Mouse (Mus musculus) monocyte, adult 2 months (primary cell): ENCODE data around the gene Sh2d1b1.
"Not testable (repeated sequence)": the region's sequence is repeated elsewhere in the genome, so short reads cannot be mapped to it uniquely, and the experiment has no call there.

Source experiments
- DNase-seq, 2 experiments: peaks; one replicate each; pipeline ENCODE4 v3.0.0; 2022; ENCODE audit warnings: low spot score in 2 of 2, low read depth in 1 of 2

The Sh2d1b1 gene

DNA sequence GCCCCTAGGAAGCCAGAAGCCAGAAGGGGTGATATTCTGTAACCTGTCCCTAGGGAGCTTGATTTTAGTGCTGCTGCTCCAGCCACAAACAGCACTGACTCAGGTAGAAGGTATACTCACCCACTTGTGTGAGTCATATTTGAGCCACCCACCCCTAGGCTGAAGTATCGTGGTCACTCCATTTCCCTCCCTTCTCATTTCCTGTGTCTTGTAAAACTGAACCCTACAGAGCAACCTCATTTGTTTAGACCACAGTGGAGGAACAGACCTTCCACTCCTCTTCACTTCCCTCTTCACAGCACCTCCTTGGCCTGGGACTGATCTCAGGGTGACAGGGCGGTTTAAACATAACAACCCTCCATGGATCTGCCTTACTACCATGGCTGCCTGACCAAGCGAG lies at the start of gene Sh2d1b1:
Gene Sh2d1b1 (plus strand): TSS at position 305 of the 400 bp plus-strand sequence.
- no peak for DNase-seq

- not testable (repeated sequence) for DNase-seq
Measured at GRCm38 (mm10) chr1:170232688-170233087, 44.4 kb upstream of the Sh2d1b1 start, which contains the start of gene Sh2d1b2. TSS of gene Sh2d1b2 (plus strand) at chr1:170232749.

GRCm38 (mm10) chr1:170245016-170245415 lies 32.1 kb upstream of the Sh2d1b1 start:
- no peak for DNase-seq

DNA sequence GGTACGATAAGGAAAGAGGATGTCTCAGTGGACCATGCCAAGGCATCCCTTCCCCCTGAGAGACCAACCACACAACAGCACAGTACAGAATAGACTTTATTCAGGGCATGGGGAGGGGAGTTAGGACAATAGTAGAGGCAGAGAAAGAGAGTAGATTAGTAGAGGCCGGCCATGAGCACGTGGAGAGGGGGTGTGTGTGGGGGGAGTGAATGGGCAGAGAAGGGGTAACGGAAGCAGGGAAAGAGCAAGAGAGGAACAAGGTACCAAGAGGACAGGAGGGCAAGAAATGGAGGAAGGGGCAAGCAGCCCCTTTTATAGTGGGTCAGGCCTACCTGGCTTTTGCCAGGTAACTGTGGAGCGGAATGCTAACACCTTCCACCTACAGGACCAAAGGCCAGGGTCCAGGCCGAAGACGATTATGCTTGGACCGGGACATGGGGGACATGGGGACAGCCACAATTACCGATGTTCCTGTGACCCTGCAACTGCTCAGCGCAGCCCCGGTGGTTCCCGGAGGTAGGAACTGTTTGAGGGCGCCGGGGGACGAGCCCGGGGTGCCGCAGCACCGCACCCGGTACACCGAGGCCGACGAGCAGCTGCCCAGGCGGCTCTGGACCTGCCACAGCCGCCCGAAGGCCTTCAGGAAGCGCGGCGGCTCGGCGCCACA lies 22.1 kb upstream of the Sh2d1b1 start:
- DNase-seq: no peak

DNA sequence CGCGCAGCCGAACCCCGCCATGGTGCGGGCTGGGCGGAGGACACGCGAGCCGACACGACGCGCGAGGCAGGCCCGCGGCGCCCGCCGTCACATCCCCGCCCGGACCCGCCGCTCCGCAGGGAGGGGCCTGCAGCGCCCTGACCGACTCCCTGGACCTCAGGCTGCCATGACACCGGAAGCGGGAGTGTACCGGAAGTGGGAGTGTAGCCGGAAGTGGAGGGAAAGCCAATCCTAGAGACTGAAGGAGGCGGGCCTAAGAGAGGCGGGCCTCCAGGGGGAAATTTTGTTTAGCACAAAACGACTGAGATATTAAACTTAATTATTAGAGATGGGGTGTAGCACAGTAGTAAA lies 21.6 kb upstream of the Sh2d1b1 start:
- peak; percentile 70 to 76 for DNase-seq

GRCm38 (mm10) chr1:170270281-170270680 lies 6.8 kb upstream of the Sh2d1b1 start:
- DNase-seq: no peak

GRCm38 (mm10) chr1:170270696-170271095 lies 6.4 kb upstream of the Sh2d1b1 start:
- DNase-seq: no peak

DNA sequence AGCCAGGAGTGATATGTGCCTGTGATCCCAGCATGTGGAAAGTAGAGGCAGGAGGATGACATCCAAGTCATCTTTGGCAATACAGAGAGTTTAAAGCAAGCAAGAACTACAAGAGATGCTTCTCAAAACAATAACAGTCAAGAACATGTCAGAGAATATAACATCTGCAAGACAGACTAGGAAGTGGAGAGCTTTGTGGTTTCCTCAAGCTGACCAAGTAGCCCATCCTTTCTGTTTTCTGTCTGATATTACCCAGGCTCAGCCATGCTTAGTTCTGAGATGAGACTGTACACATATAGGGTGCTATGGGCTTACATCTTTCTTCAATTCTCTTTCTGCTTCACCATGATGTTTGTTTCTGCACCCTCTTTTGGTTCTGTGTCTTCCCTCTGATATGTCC lies 3.9 kb upstream of the Sh2d1b1 start:
- DNase-seq: no peak

DNA sequence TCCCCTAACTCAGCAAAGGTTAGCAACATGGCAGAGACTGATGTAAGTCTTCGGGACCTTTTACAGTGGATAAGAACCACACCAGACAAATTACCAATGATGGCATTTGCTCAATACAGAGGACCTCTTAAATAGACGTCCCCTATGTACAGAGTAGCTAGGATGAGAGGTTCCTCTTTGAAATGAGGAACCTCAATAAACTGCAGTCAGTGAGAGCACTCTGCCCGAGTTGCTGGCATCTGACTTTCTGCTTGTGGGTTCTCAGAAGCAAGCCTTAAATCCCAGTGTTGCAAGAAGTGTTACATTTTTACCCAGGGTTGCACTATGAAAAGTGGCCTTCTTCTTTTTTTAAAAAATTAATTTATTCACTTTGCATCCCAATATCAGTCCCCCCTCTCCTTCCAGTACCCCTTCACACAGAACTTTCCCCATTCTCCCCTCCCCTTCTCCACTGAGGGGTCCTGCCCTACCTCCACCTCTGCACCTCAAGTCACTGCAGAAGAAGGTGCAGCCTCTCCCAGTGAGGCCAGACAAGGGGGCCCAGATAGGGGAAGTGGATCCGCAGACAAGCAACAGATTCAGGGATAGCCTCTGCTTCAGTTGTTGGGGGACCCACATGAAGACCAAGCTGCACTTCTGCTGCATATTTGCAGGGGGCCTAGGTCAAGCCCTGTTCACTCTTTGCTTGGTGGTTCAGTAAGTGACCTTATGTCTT lies 5.5 kb downstream of the Sh2d1b1 start:
- DNase-seq: peak; percentile 43 to 50

DNA sequence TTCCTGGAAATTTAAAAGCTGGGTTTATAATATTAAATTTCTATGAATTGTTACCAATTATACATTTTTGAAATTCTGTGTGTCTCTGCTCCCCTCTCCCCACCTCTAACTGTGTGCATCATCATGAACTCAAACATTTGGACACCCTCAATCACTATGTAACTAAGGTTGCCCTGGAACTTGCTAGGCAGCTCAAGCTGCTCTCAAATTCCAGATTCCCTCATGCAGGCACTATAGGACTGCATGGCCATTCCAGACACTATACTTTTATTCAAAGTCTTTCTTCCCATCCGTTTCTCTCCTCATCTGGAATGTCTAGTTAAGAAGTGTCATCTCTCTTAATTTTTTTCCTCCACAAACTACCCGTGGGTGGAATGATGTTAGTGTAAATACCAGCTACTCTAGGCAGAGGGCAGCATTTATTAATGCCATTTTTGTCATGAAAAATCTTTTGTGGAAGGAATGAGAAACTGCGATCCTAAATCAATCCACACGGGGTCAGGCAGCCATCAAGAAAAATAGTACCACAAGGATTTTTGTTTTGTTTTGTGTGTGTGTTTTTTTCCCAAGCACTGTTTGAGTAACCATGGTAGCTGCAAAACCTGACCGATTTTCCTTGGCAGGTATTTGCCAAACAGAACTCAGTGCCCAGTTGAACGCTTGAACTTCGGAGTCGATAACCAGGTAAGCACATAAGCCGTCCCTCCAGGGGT lies 15.3 kb downstream of the Sh2d1b1 start:
- DNase-seq: no peak

GRCm38 (mm10) chr1:170293257-170293656 lies 16.1 kb downstream of the Sh2d1b1 start:
- no peak for DNase-seq

DNA sequence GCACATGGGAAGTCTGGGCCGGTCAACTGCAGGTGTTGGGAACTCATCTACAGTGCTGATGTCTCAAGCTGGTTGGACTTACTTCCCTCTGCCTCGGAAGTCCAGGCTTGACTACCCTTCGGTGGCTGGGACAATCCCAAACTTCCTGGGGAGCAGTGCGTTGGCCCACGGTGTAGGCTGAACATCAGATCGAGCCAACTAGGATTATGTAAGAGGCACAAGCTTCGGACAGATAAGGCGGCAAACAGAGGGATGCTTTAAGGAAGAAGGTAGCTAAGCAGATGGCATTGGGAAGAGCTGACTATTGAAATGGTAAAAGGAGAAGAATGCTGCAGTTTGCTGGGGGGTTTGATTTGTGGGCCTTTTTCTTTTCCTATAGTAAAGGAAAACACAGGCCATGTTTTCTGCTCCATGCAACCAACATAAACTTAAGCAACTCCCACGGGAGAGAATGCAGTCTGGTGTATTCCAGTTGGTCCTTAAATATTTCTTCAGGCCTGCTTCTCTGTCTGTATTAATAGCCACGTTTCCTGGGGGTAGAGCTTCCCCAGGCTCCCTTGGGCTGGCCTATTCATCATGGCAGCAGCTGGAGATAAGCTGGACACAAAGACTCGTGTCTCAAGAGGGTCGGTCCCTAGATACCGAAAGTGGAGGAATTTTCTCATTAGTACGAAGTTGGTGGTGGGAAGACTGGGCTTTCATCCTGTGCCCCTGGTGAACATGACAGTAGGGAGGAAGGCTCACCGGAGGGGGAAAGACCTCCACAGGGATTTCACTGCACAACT lies 17.9 kb downstream of the Sh2d1b1 start:
- DNase-seq: no peak

GRCm38 (mm10) chr1:170299496-170299895 lies 22.4 kb downstream of the Sh2d1b1 start:
- no peak for DNase-seq

GRCm38 (mm10) chr1:170301686-170302085 lies 24.6 kb downstream of the Sh2d1b1 start:
- no peak for DNase-seq

DNA sequence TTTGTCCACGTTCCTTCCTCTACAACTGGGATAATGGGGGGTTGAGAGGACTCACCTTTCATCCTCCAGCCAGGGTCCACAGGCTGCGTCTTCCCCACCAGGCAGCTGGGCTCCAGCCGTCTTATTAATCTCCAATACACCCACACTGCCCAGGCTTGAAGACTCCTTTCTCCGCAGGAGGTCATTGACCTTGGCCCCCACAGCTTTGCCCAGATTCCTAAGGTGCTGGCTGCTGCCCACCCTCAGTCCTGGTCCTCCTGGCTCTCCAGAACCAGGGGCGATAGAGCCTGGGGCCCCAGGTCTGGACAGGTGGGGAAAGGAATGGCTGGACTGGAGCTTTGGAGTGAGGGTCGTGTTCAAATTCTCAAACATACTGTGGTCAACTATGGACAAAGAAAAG lies 25.3 kb downstream of the Sh2d1b1 start:
- DNase-seq: no peak

GRCm38 (mm10) chr1:170303103-170303502 lies 26.0 kb downstream of the Sh2d1b1 start:
- DNase-seq: no peak

GRCm38 (mm10) chr1:170305002-170305401 lies 27.9 kb downstream of the Sh2d1b1 start:
- no peak for DNase-seq

DNA sequence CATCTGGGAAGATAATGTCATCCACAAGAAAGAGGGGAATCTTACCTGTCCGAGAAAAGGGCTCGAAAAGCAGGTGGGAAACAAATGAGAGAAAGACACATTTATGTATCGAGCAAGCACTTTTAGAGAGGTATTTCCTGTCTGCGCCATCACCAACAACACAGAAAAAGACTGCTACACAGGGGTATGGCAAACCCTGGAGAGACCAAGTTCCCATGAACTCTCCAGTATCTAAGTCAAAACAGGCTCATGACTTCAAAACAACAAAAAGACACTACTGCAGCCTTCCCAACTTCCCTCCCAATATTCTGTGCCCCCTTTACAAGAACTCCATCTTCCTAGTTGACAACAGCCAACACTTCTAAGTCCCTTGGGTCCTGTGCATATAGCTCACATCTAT lies 29.1 kb downstream of the Sh2d1b1 start, which contains the start of gene Gm7694:
Gene Gm7694 (minus strand): TSS at position 101 of the 400 bp plus-strand sequence.
- no peak for DNase-seq

DNA sequence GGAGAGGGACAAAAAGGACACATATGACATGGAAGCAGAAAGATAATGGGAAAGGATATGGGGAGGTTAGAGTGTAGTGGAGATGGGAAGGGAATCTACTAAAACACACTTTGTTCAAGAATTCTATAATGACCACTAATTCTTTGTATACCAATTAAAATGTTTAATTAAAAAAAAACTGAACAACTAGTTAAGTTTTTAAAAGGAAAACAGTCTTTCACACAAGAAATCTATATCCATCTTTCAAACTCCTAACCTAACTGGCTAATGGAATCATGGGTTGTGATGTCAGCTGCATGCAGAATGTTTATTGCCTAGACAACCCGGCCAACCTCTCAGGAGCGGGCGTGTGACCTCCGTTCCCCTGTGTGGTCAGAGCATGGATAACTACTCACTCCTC lies 31.4 kb downstream of the Sh2d1b1 start, which contains the start of gene Spata46:
Gene Spata46 (plus strand): TSS at position 301 of the 400 bp plus-strand sequence.
- DNase-seq: no peak

GRCm38 (mm10) chr1:170311431-170311830 lies 34.3 kb downstream of the Sh2d1b1 start:
- DNase-seq: no peak

GRCm38 (mm10) chr1:170322046-170322445 lies 44.9 kb downstream of the Sh2d1b1 start:
- no peak for DNase-seq
